Mouse (Mus musculus) heart, embryonic 15.5 days (tissue): ENCODE results near the gene Egln3. TPM values are rescaled to one million over a fixed set of nuclear protein-coding genes. Genes with fewer than 3 reads are reported as not detected.

ENCODE experiments used
- ATAC-seq: fragments of 200-750 bp; cut with Nextera tagmentation; replicated peaks from 2 replicates; pipeline ENCODE4 v1.8.0; 2017; ENCODE audit warnings: low read depth, moderate TSS enrichment; ENCODE audit not compliant: insufficient number of reproducible peaks, insufficient read depth, low FRiP score
- H3K27ac ChIP-seq: fragments of 300-500 bp; sonication (generic); 2 replicates; pipeline ENCODE4 v1.5.1; 2015; ENCODE audit warnings: mild to moderate bottlenecking, inconsistent platforms
- H3K27me3 ChIP-seq: fragments of 300-500 bp; sonication (generic); 2 replicates; pipeline ENCODE4 v1.6.1; 2015; ENCODE audit warnings: inconsistent platforms
- H3K36me3 ChIP-seq: fragments of 300-500 bp; sonication (generic); 2 replicates; pipeline ENCODE4 v1.6.1; 2015; ENCODE audit warnings: mild to moderate bottlenecking, inconsistent platforms
- H3K4me1 ChIP-seq: fragments of 300-500 bp; sonication (generic); replicated peaks from 2 replicates; pipeline ENCODE4 v1.6.1; 2015; ENCODE audit warnings: inconsistent platforms
- H3K4me2 ChIP-seq: fragments of 300-500 bp; sonication (generic); 2 replicates; pipeline ENCODE4 v1.6.1; 2015; ENCODE audit warnings: inconsistent platforms, mild to moderate bottlenecking, moderate library complexity
- H3K4me3 ChIP-seq: fragments of 300-500 bp; sonication (generic); 2 replicates; pipeline ENCODE4 v1.5.1; 2015; ENCODE audit warnings: mild to moderate bottlenecking, inconsistent platforms
- H3K9ac ChIP-seq: fragments of 300-500 bp; sonication (generic); 2 replicates; pipeline ENCODE4 v1.6.1; 2015; ENCODE audit warnings: mild to moderate bottlenecking, inconsistent platforms
- H3K9me3 ChIP-seq: fragments of 300-500 bp; sonication (generic); replicated peaks from 2 replicates; pipeline ENCODE4 v1.6.1; 2016; ENCODE audit warnings: inconsistent platforms
- WGBS: fragments of 180-500 bp; shearing (Covaris S2); methylation state at CpG from one replicate; pipeline ENCODE4 v1.1.7; 2015; ENCODE audit warnings: mixed read lengths; 5-methylcytosine and 5-hydroxymethylcytosine counted together
- polyA plus RNA-seq: library from polyadenylated mRNA; unstranded; fragments of >200 nt; fragmentation: Nextera tagmentation; extraction: Ambion mirVana; gene quantifications from 2 replicates; pipeline ENCODE4 v1.2.1, GENCODE M21; 2015

Egln3 gene
- polyA plus RNA-seq, 1 experiment from 2014 or later, result 22.5 TPM

- Histone ChIP-seq H3K4me2 (no peak overlapping the region), H3K9ac (no peak overlapping the region), H3K9me3 (no peaks in the 10 kb centered on the region), H3K36me3 (0 out of 2 replicates have a peak, but pooled peaks cover 4% of the 10 kb centered on the region), H3K4me3 (no peak overlapping the region), H3K27me3 (no peaks in the 10 kb centered on the region), H3K4me1 (peaks cover 53% of the 10 kb centered on the region), H3K27ac (peak overlapping the region; percentile 76)
- 51% methylated on average over 17 of the region's 17 CpGs for WGBS
- no peak for ATAC-seq
Measured at GRCm38 (mm10) chr12:54187812-54188600, 15.7 kb downstream of the Egln3 start.

- no peaks in the 10 kb centered on the region for H3K9me3 ChIP-seq
- no peaks in the 10 kb centered on the region for H3K27me3 ChIP-seq
- peaks cover 45% of the 10 kb centered on the region for H3K4me1 ChIP-seq
- H3K9ac ChIP-seq, result no peak overlapping the region
- no peak overlapping the region for H3K4me3 ChIP-seq
- H3K27ac ChIP-seq, result peak overlapping the region; percentile 76
- no peak overlapping the region for H3K4me2 ChIP-seq
- H3K36me3 ChIP-seq, result peaks cover 8% of the 10 kb centered on the region; the same call in 1 of the 2 replicates
- no peak for ATAC-seq
- WGBS, result 39% methylated on average over 14 of the region's 14 CpGs
Measured at GRCm38 (mm10) chr12:54186926-54187623, 16.6 kb downstream of the Egln3 start.

DNA sequence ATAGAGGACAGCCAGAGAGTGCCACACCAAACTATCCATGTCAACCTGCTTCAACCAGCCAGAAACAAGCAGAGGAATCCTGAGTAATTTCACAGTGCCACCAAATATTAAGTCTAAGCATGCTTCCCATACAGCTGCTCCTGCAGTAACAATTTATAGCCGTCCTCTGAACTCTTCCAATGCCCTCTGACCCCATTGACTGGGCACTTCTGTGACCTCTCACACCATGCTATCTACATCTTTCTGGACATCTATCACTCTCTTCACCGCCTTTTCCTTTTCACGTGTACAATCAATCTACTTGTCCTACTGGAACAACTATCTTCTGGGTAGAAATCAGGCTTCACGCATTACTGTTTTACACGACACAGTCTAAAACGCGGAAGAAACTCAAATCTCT is 19.4 kb downstream of the Egln3 start:
- H3K4me1 ChIP-seq, result peaks cover 33% of the 10 kb centered on the region
- no peak overlapping the region for H3K9ac ChIP-seq
- no peak overlapping the region for H3K27ac ChIP-seq
- no peaks in the 10 kb centered on the region for H3K9me3 ChIP-seq
- H3K36me3 ChIP-seq, result peaks cover 14% of the 10 kb centered on the region; the same call in 1 of the 2 replicates
- no peak overlapping the region for H3K4me2 ChIP-seq
- ATAC-seq, result no peak
- H3K27me3 ChIP-seq, result no peaks in the 10 kb centered on the region
- no peak overlapping the region for H3K4me3 ChIP-seq
- 81% methylated on average over 7 of the region's 7 CpGs for WGBS

- Histone ChIP-seq H3K9me3 (no peaks in the 10 kb centered on the region), H3K27me3 (no peaks in the 10 kb centered on the region), H3K9ac (no peak overlapping the region), H3K4me3 (no peak overlapping the region), H3K27ac (no peak overlapping the region), H3K36me3 (peaks cover 11% of the 10 kb centered on the region; the same call in 1 of the 2 replicates), H3K4me1 (peaks cover 6% of the 10 kb centered on the region), H3K4me2 (no peak overlapping the region)
- 79% methylated on average over 3 of the region's 3 CpGs for WGBS
- ATAC-seq, result no peak
Measured at GRCm38 (mm10) chr12:54178323-54178722, 25.3 kb downstream of the Egln3 start.

DNA sequence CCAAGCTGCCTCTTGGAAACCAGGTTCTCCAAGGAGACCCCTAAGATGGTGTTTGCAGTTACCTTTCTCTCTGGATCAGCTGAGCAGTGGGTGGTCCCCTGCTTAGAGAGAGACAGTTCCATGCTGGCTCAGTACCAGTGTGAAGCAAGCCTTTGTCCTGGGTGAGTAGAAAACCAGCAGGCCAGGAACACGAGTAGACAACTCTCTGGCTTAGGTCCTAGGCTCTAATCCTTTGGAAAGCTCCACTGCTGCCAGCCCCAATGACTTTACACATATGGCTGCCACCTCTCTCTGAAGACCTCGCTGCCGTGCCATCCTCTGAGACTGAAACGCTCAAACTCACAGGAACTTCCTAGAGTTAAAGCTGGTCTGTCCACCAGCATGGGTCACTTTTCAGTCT is 34.9 kb downstream of the Egln3 start:
- H3K36me3 ChIP-seq, result no peaks in the 10 kb centered on the region
- H3K4me2 ChIP-seq, result no peak overlapping the region
- H3K4me3 ChIP-seq, result no peak overlapping the region
- H3K27me3 ChIP-seq, result no peaks in the 10 kb centered on the region
- WGBS, result 76% methylated on average over 4 of the region's 4 CpGs
- H3K27ac ChIP-seq, result no peak overlapping the region
- no peaks in the 10 kb centered on the region for H3K9me3 ChIP-seq
- H3K4me1 ChIP-seq, result peaks cover 8% of the 10 kb centered on the region; the same call in 1 of the 2 replicates
- ATAC-seq, result no peak
- no peak overlapping the region for H3K9ac ChIP-seq

DNA sequence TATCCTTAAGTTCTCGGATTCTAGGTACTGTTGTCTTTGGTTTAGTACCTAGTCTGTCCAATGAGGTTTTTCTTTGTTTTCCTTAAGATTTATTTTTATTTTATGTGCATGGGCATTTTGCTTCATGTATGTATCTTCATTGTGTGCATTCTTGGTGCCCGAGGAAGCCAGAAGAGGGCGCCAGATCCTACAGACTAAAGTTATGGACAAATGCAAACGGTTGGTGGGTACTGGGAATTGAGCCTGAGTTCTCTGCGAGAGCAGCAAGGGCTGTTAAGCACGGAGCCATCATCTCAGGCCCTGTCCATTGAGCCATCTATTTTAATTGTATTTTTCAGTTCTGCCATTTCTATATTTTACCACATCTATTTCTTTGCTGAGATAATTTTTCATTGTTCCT is 35.9 kb downstream of the Egln3 start:
- Histone ChIP-seq H3K4me2 (no peak overlapping the region), H3K36me3 (no peaks in the 10 kb centered on the region), H3K9me3 (no peaks in the 10 kb centered on the region), H3K27ac (no peak overlapping the region), H3K4me1 (peaks cover 13% of the 10 kb centered on the region), H3K27me3 (no peaks in the 10 kb centered on the region), H3K4me3 (no peak overlapping the region), H3K9ac (no peak overlapping the region)
- WGBS, result 85% methylated on average over 6 of the region's 6 CpGs
- no peak for ATAC-seq

- Histone ChIP-seq H3K4me3 (no peak overlapping the region), H3K27ac (0 out of 2 replicates have a peak overlapping the region, but pooled peaks have one; percentile 15), H3K4me2 (no peak overlapping the region), H3K9me3 (no peaks in the 10 kb centered on the region), H3K36me3 (no peaks in the 10 kb centered on the region), H3K4me1 (peaks cover 25% of the 10 kb centered on the region), H3K9ac (no peak overlapping the region), H3K27me3 (no peaks in the 10 kb centered on the region)
- ATAC-seq, result no peak
- WGBS, result 68% methylated on average over 6 of the region's 6 CpGs
Measured at GRCm38 (mm10) chr12:54164724-54165050, 39.0 kb downstream of the Egln3 start.

DNA sequence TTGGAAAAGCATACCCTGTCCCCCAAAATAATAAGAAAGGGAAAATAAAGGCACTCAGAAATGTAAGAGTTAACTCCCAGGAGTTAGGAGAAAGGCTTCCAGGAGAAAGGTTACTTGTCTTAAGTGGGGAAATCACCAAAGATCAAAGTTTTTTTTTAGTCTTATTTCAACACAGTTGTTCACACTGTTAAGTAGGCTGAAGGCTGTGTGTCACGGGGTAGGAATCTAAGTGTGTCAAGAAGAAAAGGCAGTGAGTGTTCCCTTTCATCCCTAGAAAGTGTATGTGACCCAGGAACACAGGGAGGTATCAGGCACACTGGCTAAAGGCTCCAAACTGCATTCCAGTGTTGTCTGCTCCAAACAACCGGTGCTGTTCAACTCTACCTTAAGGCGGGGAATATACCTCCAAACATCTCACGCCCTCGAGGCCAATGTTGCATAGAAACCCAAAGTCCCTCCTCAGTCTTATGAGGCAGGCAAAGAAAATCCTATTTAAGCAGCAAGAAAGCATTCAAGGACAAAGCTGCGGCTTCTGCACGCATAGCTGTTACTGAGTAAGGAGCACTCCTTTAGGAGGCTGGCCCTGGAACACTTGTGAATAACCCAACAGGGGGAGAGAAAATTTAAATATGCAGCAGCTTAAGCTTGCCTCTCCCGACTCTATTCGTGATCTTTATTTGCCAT is 39.5 kb downstream of the Egln3 start:
- no peak overlapping the region for H3K4me3 ChIP-seq
- ATAC-seq, result no peak
- no peaks in the 10 kb centered on the region for H3K9me3 ChIP-seq
- H3K27ac ChIP-seq, result 0 out of 2 replicates have a peak overlapping the region, but pooled peaks have one; percentile 15
- WGBS, result 45% methylated on average over 9 of the region's 9 CpGs
- H3K4me2 ChIP-seq, result no peak overlapping the region
- H3K27me3 ChIP-seq, result no peaks in the 10 kb centered on the region
- peaks cover 25% of the 10 kb centered on the region for H3K4me1 ChIP-seq
- no peak overlapping the region for H3K9ac ChIP-seq
- H3K36me3 ChIP-seq, result no peaks in the 10 kb centered on the region

DNA sequence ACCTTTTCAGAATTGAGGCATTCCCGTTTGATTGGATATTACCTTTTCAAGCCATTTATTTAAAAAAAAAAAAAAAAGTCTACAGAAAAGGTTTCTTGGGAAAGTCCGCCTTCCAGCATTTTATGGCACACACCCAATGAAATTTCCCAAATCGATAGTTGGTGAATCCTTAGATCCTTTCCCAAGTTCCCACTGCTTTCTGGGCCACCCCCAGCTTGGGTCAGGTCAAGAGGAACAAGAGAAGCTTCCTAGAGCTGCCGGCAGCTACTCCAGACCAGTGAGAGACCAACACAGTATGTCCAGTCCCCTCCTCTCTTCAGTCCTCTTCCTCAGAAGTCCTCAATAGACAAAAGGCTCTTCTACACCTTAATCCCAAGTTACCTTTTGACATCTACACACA is 40.5 kb downstream of the Egln3 start:
- peak overlapping the region; percentile 40 for H3K4me3 ChIP-seq
- H3K9ac ChIP-seq, result peak overlapping the region; percentile 47; the same call in 1 of the 2 replicates
- ATAC-seq, result no peak
- WGBS, result 16% methylated on average over 4 of the region's 4 CpGs
- no peaks in the 10 kb centered on the region for H3K27me3 ChIP-seq
- H3K9me3 ChIP-seq, result no peaks in the 10 kb centered on the region
- peaks cover 25% of the 10 kb centered on the region for H3K4me1 ChIP-seq
- H3K36me3 ChIP-seq, result no peaks in the 10 kb centered on the region
- H3K27ac ChIP-seq, result peak overlapping the region; percentile 68; the same call in 1 of the 2 replicates
- peak overlapping the region; percentile 71 for H3K4me2 ChIP-seq

DNA sequence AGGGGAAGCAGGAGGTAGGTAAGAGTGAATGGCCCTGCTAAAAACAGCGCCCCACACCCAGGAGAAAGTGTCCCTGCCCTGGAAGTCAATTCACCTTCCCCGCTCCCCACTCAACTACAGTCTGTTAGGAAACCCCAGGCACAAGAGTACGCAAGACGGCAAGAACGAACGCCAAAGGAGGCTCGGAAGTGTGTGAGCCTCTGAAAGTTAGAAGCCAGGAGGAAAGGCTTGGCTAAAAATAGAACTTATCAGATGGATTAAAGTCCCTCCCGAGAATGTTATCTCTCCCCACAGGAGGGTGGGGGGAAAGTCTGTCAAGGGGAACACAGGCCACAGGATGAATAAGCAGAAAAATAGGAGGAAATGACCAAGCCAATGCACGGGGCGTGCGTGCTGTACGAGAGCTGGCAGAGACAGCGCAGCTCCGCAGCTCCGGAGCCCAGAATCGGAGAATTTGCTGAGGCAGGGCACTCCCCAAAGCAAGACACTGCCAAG is 41.0 kb downstream of the Egln3 start:
- peak overlapping the region; percentile 68 for H3K27ac ChIP-seq
- no peaks in the 10 kb centered on the region for H3K9me3 ChIP-seq

More for the DNA sequence above, 41.0 kb downstream of the Egln3 start:
- Histone ChIP-seq H3K4me2 (peak overlapping the region; percentile 71), H3K4me1 (peaks cover 25% of the 10 kb centered on the region), H3K36me3 (no peaks in the 10 kb centered on the region), H3K4me3 (peak overlapping the region; percentile 40), H3K9ac (peak overlapping the region; percentile 47), H3K27me3 (no peaks in the 10 kb centered on the region)
- peak; percentile 72 for ATAC-seq
- WGBS, result under 1% methylated on average over 16 of the region's 16 CpGs
